Mouse (Mus musculus): ENCODE results near the gene Ddost. TPM values are rescaled to one million over a fixed set of nuclear protein-coding genes. Genes with fewer than 3 reads are reported as not detected.

The Ddost gene
- polyA plus RNA-seq, 1 experiment from 2014 or later: 111 TPM

GRCm38 (mm10) chr4:138292028-138292427 is 12.5 kb upstream of the Ddost start:
- Histone ChIP-seq H3K27ac (ENCODE audit: low read depth) (no peak overlapping the region), H3K27me3 (ENCODE audit: insufficient read depth, low read length) (no peaks in the 10 kb centered on the region), H3K36me3 (replicated peaks; ENCODE audit: insufficient read depth, low read length) (no peaks in the 10 kb centered on the region), H3K9ac (replicated peaks) (no peak overlapping the region), H3K9me3 (ENCODE audit: low read length) (no peaks in the 10 kb centered on the region), H3K4me3 (ENCODE audit: low read depth, low read length) (no peak overlapping the region), H3K4me1 (ENCODE audit: insufficient read depth) (no peaks in the 10 kb centered on the region), H3K4me2 (ENCODE audit: low read depth, low read length) (no peak overlapping the region)
- DNase-seq (no peak), ATAC-seq (no peak)
- TF ChIP-seq EP300 (IDR thresholded peaks at IDR 0.05; ENCODE audit: low read depth) (no peak), CTCF (IDR thresholded peaks at IDR 0.05; ENCODE audit: low read depth) (no peak)
- 85% methylated on average over 13 of the region's 13 CpGs for WGBS (ENCODE audit: insufficient replicate concordance)

GRCm38 (mm10) chr4:138293261-138293948 is 11.1 kb upstream of the Ddost start:
- Histone ChIP-seq H3K9me3 (ENCODE audit: low read length) (no peaks in the 10 kb centered on the region), H3K4me3 (ENCODE audit: low read depth, low read length) (no peak overlapping the region), H3K36me3 (replicated peaks; ENCODE audit: insufficient read depth, low read length) (no peaks in the 10 kb centered on the region), H3K4me1 (ENCODE audit: insufficient read depth) (no peaks in the 10 kb centered on the region), H3K27me3 (ENCODE audit: insufficient read depth, low read length) (no peaks in the 10 kb centered on the region), H3K27ac (ENCODE audit: low read depth) (no peak overlapping the region), H3K4me2 (ENCODE audit: low read depth, low read length) (no peak overlapping the region), H3K9ac (replicated peaks) (no peak overlapping the region)
- ATAC-seq: no peak
- WGBS (ENCODE audit: insufficient replicate concordance): 68% methylated on average over 18 of the region's 18 CpGs
- no peak for DNase-seq
- TF ChIP-seq CTCF (IDR thresholded peaks at IDR 0.05; ENCODE audit: low read depth) (no peak), EP300 (IDR thresholded peaks at IDR 0.05; ENCODE audit: low read depth) (no peak)

- no peak overlapping the region for H3K4me3 ChIP-seq (ENCODE audit: low read depth, low read length)
- WGBS (ENCODE audit: insufficient replicate concordance): 79% methylated on average over 11 of the region's 14 CpGs
- no peaks in the 10 kb centered on the region for H3K9me3 ChIP-seq (ENCODE audit: low read length)
- H3K36me3 ChIP-seq (replicated peaks; ENCODE audit: insufficient read depth, low read length): no peaks in the 10 kb centered on the region
- H3K4me2 ChIP-seq (ENCODE audit: low read depth, low read length): no peak overlapping the region
- TF ChIP-seq EP300 (IDR thresholded peaks at IDR 0.05; ENCODE audit: low read depth) (no peak), CTCF (IDR thresholded peaks at IDR 0.05; ENCODE audit: low read depth) (no peak)
- no peaks in the 10 kb centered on the region for H3K27me3 ChIP-seq (ENCODE audit: insufficient read depth, low read length)
- H3K4me1 ChIP-seq (ENCODE audit: insufficient read depth): no peaks in the 10 kb centered on the region
- H3K9ac ChIP-seq (replicated peaks): no peak overlapping the region
- DNase-seq: no peak
- no peak overlapping the region for H3K27ac ChIP-seq (ENCODE audit: low read depth)
- no peak for ATAC-seq
Measured at GRCm38 (mm10) chr4:138293949-138294550, 10.5 kb upstream of the Ddost start.

GRCm38 (mm10) chr4:138301271-138301780 is 3.2 kb upstream of the Ddost start:
- no peak overlapping the region for H3K4me3 ChIP-seq (ENCODE audit: low read depth, low read length)
- no peak for DNase-seq
- no peaks in the 10 kb centered on the region for H3K9me3 ChIP-seq (ENCODE audit: low read length)
- no peak for TF ChIP-seq EP300 (IDR thresholded peaks at IDR 0.05; ENCODE audit: low read depth)
- no peak for TF ChIP-seq CTCF (IDR thresholded peaks at IDR 0.05; ENCODE audit: low read depth)
- no peak overlapping the region for H3K9ac ChIP-seq (replicated peaks)
- H3K4me1 ChIP-seq (ENCODE audit: insufficient read depth): peaks cover 14% of the 10 kb centered on the region
- no peaks in the 10 kb centered on the region for H3K36me3 ChIP-seq (replicated peaks; ENCODE audit: insufficient read depth, low read length)
- H3K27me3 ChIP-seq (ENCODE audit: insufficient read depth, low read length): no peaks in the 10 kb centered on the region
- H3K4me2 ChIP-seq (ENCODE audit: low read depth, low read length): no peak overlapping the region
- H3K27ac ChIP-seq (ENCODE audit: low read depth): no peak overlapping the region
- no peak for ATAC-seq
- 76% methylated on average over 10 of the region's 10 CpGs for WGBS (ENCODE audit: insufficient replicate concordance)

GRCm38 (mm10) chr4:138303011-138303410 is 1.5 kb upstream of the Ddost start:
- TF ChIP-seq CTCF (IDR thresholded peaks at IDR 0.05; ENCODE audit: low read depth) (no peak), EP300 (IDR thresholded peaks at IDR 0.05; ENCODE audit: low read depth) (no peak)
- Histone ChIP-seq H3K27ac (ENCODE audit: low read depth) (no peak overlapping the region), H3K4me1 (ENCODE audit: insufficient read depth) (peaks cover 14% of the 10 kb centered on the region), H3K27me3 (ENCODE audit: insufficient read depth, low read length) (no peaks in the 10 kb centered on the region), H3K9me3 (ENCODE audit: low read length) (no peaks in the 10 kb centered on the region), H3K4me3 (ENCODE audit: low read depth, low read length) (no peak overlapping the region), H3K4me2 (ENCODE audit: low read depth, low read length) (no peak overlapping the region), H3K9ac (replicated peaks) (no peak overlapping the region), H3K36me3 (replicated peaks; ENCODE audit: insufficient read depth, low read length) (peaks cover 7% of the 10 kb centered on the region; the same call in 1 of the 2 replicates)
- ATAC-seq (no peak), DNase-seq (no peak)
- 88% methylated on average over 3 of the region's 3 CpGs for WGBS (ENCODE audit: insufficient replicate concordance)

GRCm38 (mm10) chr4:138303742-138304141 is 788 bp upstream of the Ddost start:
- WGBS (ENCODE audit: insufficient replicate concordance): 7% methylated on average over 18 of the region's 18 CpGs
- no peak for TF ChIP-seq EP300 (IDR thresholded peaks at IDR 0.05; ENCODE audit: low read depth)
- TF ChIP-seq CTCF (IDR thresholded peaks at IDR 0.05; ENCODE audit: low read depth): no peak
- Histone ChIP-seq H3K4me2 (ENCODE audit: low read depth, low read length) (peak overlapping the region; percentile 95), H3K9me3 (ENCODE audit: low read length) (no peaks in the 10 kb centered on the region), H3K36me3 (replicated peaks; ENCODE audit: insufficient read depth, low read length) (peaks cover 12% of the 10 kb centered on the region; the same call in 1 of the 2 replicates), H3K27me3 (ENCODE audit: insufficient read depth, low read length) (no peaks in the 10 kb centered on the region), H3K4me1 (ENCODE audit: insufficient read depth) (peaks cover 14% of the 10 kb centered on the region), H3K27ac (ENCODE audit: low read depth) (peak overlapping the region; percentile 70), H3K9ac (replicated peaks) (peak overlapping the region; percentile 71), H3K4me3 (ENCODE audit: low read depth, low read length) (peak overlapping the region; percentile 94)
- ATAC-seq (no peak), DNase-seq (no peak)

Data from liver, postnatal 0 days (tissue).